Mouse (Mus musculus) heart, adult 2 months (tissue): Measurements from ENCODE around the gene Tnrc6b. TPM values are rescaled to one million over a fixed set of nuclear protein-coding genes. Genes with fewer than 3 reads are reported as not detected.
A peak's percentile ranks its signal among the peaks of the same experiment; 100 is the strongest.

Experiments
- DNase-seq, 2 experiments: peaks; one replicate each; pipeline ENCODE4 v3.0.0; 2021
- H3K27ac ChIP-seq: fragments of 200-600 bp; 2 replicates; pipeline ENCODE4 v1.8.1; 2022
- H3K27me3 ChIP-seq: fragments of 200-500 bp; 2 replicates; pipeline ENCODE4 v1.6.1; 2012; ENCODE audit warnings: mild to moderate bottlenecking, low read length, inconsistent platforms, mixed read lengths; ENCODE audit not compliant: control insufficient read depth, insufficient read depth
- H3K36me3 ChIP-seq: fragments of 200-500 bp; 2 replicates; pipeline ENCODE4 v1.6.1; 2012; ENCODE audit warnings: low read length, inconsistent platforms; ENCODE audit not compliant: control insufficient read depth, insufficient read depth
- H3K4me1 ChIP-seq: fragments of 200-500 bp; 2 replicates; pipeline ENCODE4 v1.6.1; 2011; ENCODE audit warnings: low read length; ENCODE audit not compliant: control insufficient read depth, insufficient read depth
- H3K4me3 ChIP-seq: fragments of 200-600 bp; 2 replicates; pipeline ENCODE4 v1.8.1; 2022
- H3K79me2 ChIP-seq: fragments of 200-500 bp; replicated peaks from 2 replicates; pipeline ENCODE4 v1.6.1; 2012; ENCODE audit warnings: mild to moderate bottlenecking, inconsistent platforms, low read length, moderate library complexity, mixed read lengths; ENCODE audit not compliant: control insufficient read depth, insufficient read depth
- H3K9ac ChIP-seq: fragments of 200-500 bp; 2 replicates; pipeline ENCODE4 v1.6.1; 2012; ENCODE audit warnings: low read depth, mild to moderate bottlenecking, control low read depth, inconsistent platforms, low read length, mixed read lengths
- CTCF ChIP-seq: fragments of 200-600 bp; IDR thresholded peaks from 2 replicates; pipeline ENCODE4 v1.8.1; 2022; ENCODE audit warnings: antibody characterized with exemption, mild to moderate bottlenecking, moderate library complexity
- EP300 ChIP-seq: fragments of 200-500 bp; IDR thresholded peaks from 2 replicates; pipeline ENCODE4 v1.6.1; 2011; ENCODE audit warnings: low read depth, low read length, control low read depth; ENCODE audit not compliant: insufficient read depth
- POLR2A ChIP-seq: fragments of 200-500 bp; IDR thresholded peaks from 2 replicates; pipeline ENCODE4 v1.6.1; 2011; ENCODE audit warnings: mild to moderate bottlenecking, low read depth, low read length, control low read depth; ENCODE audit not compliant: insufficient read depth
- WGBS: fragments of 180-500 bp; shearing (Covaris S2); methylation state at CpG from one replicate; pipeline ENCODE4 v1.1.7; 2018; 5-methylcytosine and 5-hydroxymethylcytosine counted together
- intact Hi-C: fragments of 180-260 bp; cut with DNase I; formaldehyde crosslinking; loops from one replicate; pipeline ENCODE4 v1.15.1; 2025
- long read RNA-seq: library from polyadenylated mRNA; stranded (forward); transcript quantifications from one replicate; pipeline ENCODE4 v2.0.0, GENCODE M21; 2021
- polyA plus RNA-seq: library from polyadenylated mRNA; depleted of rRNA; stranded (reverse); fragments of >200 nt; gene quantifications from 2 replicates; pipeline ENCODE4 v1.2.3, GENCODE M21; 2012; rRNA removed
- total RNA-seq, 2 experiments: library from RNA; stranded (reverse); gene quantifications; 2 replicates each; pipeline ENCODE4 v1.2.3; 2021

Gene Tnrc6b
- total RNA-seq (10 to 100 TPM; 43.7 to 48.1 TPM), polyA plus RNA-seq (9.4 and 13.1 TPM in 2 replicates)
- long read RNA-seq, full-length matches to known transcripts: 2 of 3 reads
- long read RNA-seq, partial matches to known transcripts: 1 of 3 reads
- long read RNA-seq, other reads (novel, unspliced or antisense): 0 of 3 reads

- DNase-seq: peak; percentile 99
- Histone ChIP-seq H3K27ac (peak within 1 kb of the TSS; percentile 97), H3K79me2 (peaks cover 5% of the 10 kb centered on the region; the same call in 1 of the 2 replicates), H3K9ac (peak within 1 kb of the TSS; percentile 86), H3K4me3 (peak within 1 kb of the TSS; percentile 99), H3K36me3 (peaks cover 5% of the 10 kb centered on the region; the same call in 1 of the 2 replicates), H3K4me1 (peaks cover 7% of the 10 kb centered on the region), H3K27me3 (no peaks in the 10 kb centered on the region)
- under 1% methylated on average over 38 of the region's 39 CpGs for WGBS
- peak; percentile 98 for TF ChIP-seq POLR2A
- TF ChIP-seq EP300: peak; percentile 53
- no peak; the same call in 1 of the 2 replicates for TF ChIP-seq CTCF
- intact Hi-C loops: loop anchor here (1.0 to 5.0 kb wide), 2 partner anchors 88 to 482 kb away; partner anchors contain the start of gene Mrtfa
Measured at GRCm38 (mm10) chr15:80710608-80711363, at the start of gene Tnrc6b. TSS of gene Tnrc6b (plus strand) at chr15:80711313.

- no peak overlapping the region for H3K27ac ChIP-seq
- no peaks in the 10 kb centered on the region for H3K79me2 ChIP-seq
- 65% methylated on average over 4 of the region's 4 CpGs for WGBS
- TF ChIP-seq POLR2A: no peak
- H3K9ac ChIP-seq: no peak overlapping the region
- H3K27me3 ChIP-seq: no peaks in the 10 kb centered on the region
- intact Hi-C loops: no loop called here
- H3K4me3 ChIP-seq: no peak overlapping the region
- no peak for DNase-seq
- no peaks in the 10 kb centered on the region for H3K36me3 ChIP-seq
- H3K4me1 ChIP-seq: no peaks in the 10 kb centered on the region
Measured at GRCm38 (mm10) chr15:80664444-80664843, 46.7 kb upstream of the Tnrc6b start.

GRCm38 (mm10) chr15:80671295-80672252, 39.5 kb upstream of the Tnrc6b start, which contains the start of gene Fam83f:
TSS of gene Fam83f (plus strand) at chr15:80671847.
- peaks cover 4% of the 10 kb centered on the region for H3K27me3 ChIP-seq
- DNase-seq: peak; percentile 57 to 58
- H3K4me3 ChIP-seq: peak within 1 kb of the TSS; percentile 20; the same call in 1 of the 2 replicates

GRCm38 (mm10) chr15:80672810-80673209, 38.3 kb upstream of the Tnrc6b start:
- Histone ChIP-seq H3K9ac (no peak overlapping the region), H3K36me3 (no peaks in the 10 kb centered on the region), H3K79me2 (no peaks in the 10 kb centered on the region), H3K4me1 (peaks cover 2% of the 10 kb centered on the region; the same call in 1 of the 2 replicates), H3K27ac (no peak overlapping the region), H3K4me3 (no peak overlapping the region), H3K27me3 (peaks cover 4% of the 10 kb centered on the region)
- DNase-seq: no peak
- intact Hi-C loops: no loop called here
- 39% methylated on average over 2 of the region's 2 CpGs for WGBS
- TF ChIP-seq EP300 (no peak), POLR2A (no peak), CTCF (no peak)

More at GRCm38 (mm10) chr15:80671295-80672252, 39.5 kb upstream of the Tnrc6b start, which contains the start of gene Fam83f:
- H3K4me1 ChIP-seq: peaks cover 2% of the 10 kb centered on the region; the same call in 1 of the 2 replicates
- H3K36me3 ChIP-seq: no peaks in the 10 kb centered on the region
- TF ChIP-seq CTCF: no peak
- no peak for TF ChIP-seq EP300
- TF ChIP-seq POLR2A: no peak
- intact Hi-C loops: no loop called here
- no peak within 1 kb of the TSS for H3K27ac ChIP-seq
- no peaks in the 10 kb centered on the region for H3K79me2 ChIP-seq
- 13% methylated on average over 85 of the region's 85 CpGs for WGBS
- peak within 1 kb of the TSS; percentile 33; the same call in 1 of the 2 replicates for H3K9ac ChIP-seq

GRCm38 (mm10) chr15:80673337-80674095, 37.6 kb upstream of the Tnrc6b start:
- Histone ChIP-seq H3K4me3 (no peak overlapping the region), H3K36me3 (no peaks in the 10 kb centered on the region), H3K27me3 (peaks cover 4% of the 10 kb centered on the region), H3K4me1 (peaks cover 2% of the 10 kb centered on the region; the same call in 1 of the 2 replicates), H3K79me2 (no peaks in the 10 kb centered on the region), H3K27ac (no peak overlapping the region), H3K9ac (no peak overlapping the region)
- 66% methylated on average over 4 of the region's 4 CpGs for WGBS
- intact Hi-C loops: no loop called here
- TF ChIP-seq POLR2A: no peak
- no peak for DNase-seq
